Mouse (Mus musculus) embryonic facial prominence, embryonic 11.5 days (tissue): ENCODE data around the gene Robo1. TPM values are rescaled to one million over a fixed set of nuclear protein-coding genes. Genes with fewer than 3 reads are reported as not detected.

Experiments used
- ATAC-seq: fragments of 200-750 bp; cut with Nextera tagmentation; replicated peaks from 2 replicates; pipeline ENCODE4 v1.8.0; 2017; ENCODE audit warnings: low read depth; ENCODE audit not compliant: insufficient number of reproducible peaks, low FRiP score, low TSS enrichment
- DNase-seq: peaks from one replicate; pipeline ENCODE4 v3.0.0-alpha.2; 2015; ENCODE audit warnings: low spot score
- H3K27ac ChIP-seq: fragments of 300-500 bp; sonication (generic); replicated peaks from 2 replicates; pipeline ENCODE4 v1.5.1; 2014; ENCODE audit warnings: mild to moderate bottlenecking, low read depth, low read length, control low read depth
- H3K27me3 ChIP-seq: fragments of 300-500 bp; sonication (generic); 2 replicates; pipeline ENCODE4 v1.6.1; 2014; ENCODE audit warnings: mild to moderate bottlenecking, low read length, moderate library complexity, mixed read lengths; ENCODE audit not compliant: control insufficient read depth, insufficient read depth
- H3K36me3 ChIP-seq: fragments of 300-500 bp; sonication (generic); replicated peaks from 2 replicates; pipeline ENCODE4 v1.6.1; 2014; ENCODE audit warnings: low read depth, mild to moderate bottlenecking, low read length, moderate library complexity, mixed read lengths; ENCODE audit not compliant: control insufficient read depth, insufficient read depth
- H3K4me1 ChIP-seq: fragments of 300-500 bp; sonication (generic); 2 replicates; pipeline ENCODE4 v1.6.1; 2014; ENCODE audit warnings: low read length, mixed read lengths; ENCODE audit not compliant: control insufficient read depth, insufficient read depth
- H3K4me2 ChIP-seq: fragments of 300-500 bp; sonication (generic); 2 replicates; pipeline ENCODE4 v1.6.1; 2014; ENCODE audit warnings: low read depth, mild to moderate bottlenecking, control low read depth, low read length, moderate library complexity
- H3K4me3 ChIP-seq: fragments of 300-500 bp; sonication (generic); 2 replicates; pipeline ENCODE4 v1.5.1; 2014; ENCODE audit warnings: low read depth, low read length, control low read depth
- H3K9ac ChIP-seq: fragments of 300-500 bp; sonication (generic); replicated peaks from 2 replicates; pipeline ENCODE4 v1.6.1; 2014; ENCODE audit warnings: mild to moderate bottlenecking, control low read depth, low read length
- H3K9me3 ChIP-seq: fragments of 300-500 bp; sonication (generic); replicated peaks from 2 replicates; pipeline ENCODE4 v1.6.1; 2016; ENCODE audit warnings: mild to moderate bottlenecking, low read length, inconsistent platforms, mixed read lengths; ENCODE audit not compliant: control insufficient read depth
- WGBS: fragments of 180-500 bp; shearing (Covaris S2); extraction: QIAGEN DNeasy Blood & Tissue Kit; methylation state at CpG from one replicate; pipeline ENCODE4 v1.1.7; 2014; 5-methylcytosine and 5-hydroxymethylcytosine counted together
- polyA plus RNA-seq: library from polyadenylated mRNA; unstranded; fragments of >200 nt; fragmentation: Nextera tagmentation; extraction: Ambion mirVana; gene quantifications from 2 replicates; pipeline ENCODE4 v1.2.1, GENCODE M21; 2014

Robo1 gene
- polyA plus RNA-seq, 1 experiment from 2014 or later: 50.0 TPM

GRCm38 (mm10) chr16:72663351-72664232, 355.5 kb downstream of the Robo1 start:
- no peaks in the 10 kb centered on the region for H3K4me1 ChIP-seq
- no peaks in the 10 kb centered on the region for H3K36me3 ChIP-seq
- H3K4me2 ChIP-seq: peak overlapping the region; percentile 46
- H3K27ac ChIP-seq: peak overlapping the region; percentile 94
- H3K9ac ChIP-seq: peak overlapping the region; percentile 89
- no peaks in the 10 kb centered on the region for H3K27me3 ChIP-seq
- DNase-seq (peak; percentile 60), ATAC-seq (peak; percentile 76)
- peak overlapping the region; percentile 90 for H3K4me3 ChIP-seq
- under 1% methylated on average over 55 of the region's 55 CpGs for WGBS
- H3K9me3 ChIP-seq: no peaks in the 10 kb centered on the region

GRCm38 (mm10) chr16:72664233-72664613, 356.1 kb downstream of the Robo1 start:
- ATAC-seq (no peak), DNase-seq (peak; percentile 51)
- H3K36me3 ChIP-seq: no peaks in the 10 kb centered on the region
- H3K4me3 ChIP-seq: peak overlapping the region; percentile 90
- WGBS: under 1% methylated on average over 12 of the region's 12 CpGs
- peak overlapping the region; percentile 94 for H3K27ac ChIP-seq
- H3K9me3 ChIP-seq: no peaks in the 10 kb centered on the region
- H3K4me2 ChIP-seq: peak overlapping the region; percentile 46
- peak overlapping the region; percentile 89 for H3K9ac ChIP-seq
- no peaks in the 10 kb centered on the region for H3K27me3 ChIP-seq
- H3K4me1 ChIP-seq: no peaks in the 10 kb centered on the region

- Histone ChIP-seq H3K27ac (peak overlapping the region; percentile 94; the same call in 1 of the 2 replicates), H3K4me2 (peak overlapping the region; percentile 46), H3K9ac (peak overlapping the region; percentile 89), H3K4me1 (no peaks in the 10 kb centered on the region), H3K4me3 (peak overlapping the region; percentile 90), H3K27me3 (no peaks in the 10 kb centered on the region), H3K9me3 (no peaks in the 10 kb centered on the region), H3K36me3 (no peaks in the 10 kb centered on the region)
- WGBS: 3% methylated on average over 4 of the region's 4 CpGs
- ATAC-seq (no peak), DNase-seq (peak; percentile 72)
Observed at GRCm38 (mm10) chr16:72664806-72665205, 356.7 kb downstream of the Robo1 start.

- Histone ChIP-seq H3K4me2 (peak overlapping the region; percentile 46), H3K9ac (peak overlapping the region; percentile 19), H3K4me1 (no peaks in the 10 kb centered on the region), H3K27me3 (no peaks in the 10 kb centered on the region), H3K4me3 (peak overlapping the region; percentile 90), H3K36me3 (no peaks in the 10 kb centered on the region), H3K9me3 (no peaks in the 10 kb centered on the region), H3K27ac (no peak overlapping the region)
- ATAC-seq: no peak
- 50% methylated on average over 5 of the region's 5 CpGs for WGBS
- no peak for DNase-seq
Observed at GRCm38 (mm10) chr16:72665454-72665853, 357.3 kb downstream of the Robo1 start.

GRCm38 (mm10) chr16:72670240-72671038, 362.3 kb downstream of the Robo1 start:
- Histone ChIP-seq H3K9ac (no peak overlapping the region), H3K4me1 (no peaks in the 10 kb centered on the region), H3K4me3 (no peak overlapping the region), H3K9me3 (no peaks in the 10 kb centered on the region), H3K27me3 (no peaks in the 10 kb centered on the region), H3K36me3 (no peaks in the 10 kb centered on the region), H3K4me2 (no peak overlapping the region), H3K27ac (no peak overlapping the region)
- no peak for DNase-seq
- 45% methylated on average over 6 of the region's 6 CpGs for WGBS
- ATAC-seq: no peak

GRCm38 (mm10) chr16:72677234-72677633, 369.1 kb downstream of the Robo1 start:
- Histone ChIP-seq H3K27ac (no peak overlapping the region), H3K27me3 (no peaks in the 10 kb centered on the region), H3K4me2 (no peak overlapping the region), H3K4me3 (no peak overlapping the region), H3K9me3 (no peaks in the 10 kb centered on the region), H3K4me1 (no peaks in the 10 kb centered on the region), H3K9ac (no peak overlapping the region), H3K36me3 (no peaks in the 10 kb centered on the region)
- no peak for DNase-seq
- WGBS: 72% methylated on average over 5 of the region's 5 CpGs
- no peak for ATAC-seq

- H3K9me3 ChIP-seq: no peaks in the 10 kb centered on the region
- H3K27me3 ChIP-seq: no peaks in the 10 kb centered on the region
- ATAC-seq (no peak), DNase-seq (no peak)
- no peak overlapping the region for H3K4me3 ChIP-seq
- H3K36me3 ChIP-seq: no peaks in the 10 kb centered on the region
- no peak overlapping the region for H3K9ac ChIP-seq
- no peak overlapping the region for H3K27ac ChIP-seq
- H3K4me2 ChIP-seq: no peak overlapping the region
- WGBS: 22% methylated on average over 13 of the region's 13 CpGs
- H3K4me1 ChIP-seq: no peaks in the 10 kb centered on the region
Observed at GRCm38 (mm10) chr16:72678450-72678849, 370.3 kb downstream of the Robo1 start.
